Mouse (Mus musculus): ENCODE results near the gene Tomt.

DNA sequence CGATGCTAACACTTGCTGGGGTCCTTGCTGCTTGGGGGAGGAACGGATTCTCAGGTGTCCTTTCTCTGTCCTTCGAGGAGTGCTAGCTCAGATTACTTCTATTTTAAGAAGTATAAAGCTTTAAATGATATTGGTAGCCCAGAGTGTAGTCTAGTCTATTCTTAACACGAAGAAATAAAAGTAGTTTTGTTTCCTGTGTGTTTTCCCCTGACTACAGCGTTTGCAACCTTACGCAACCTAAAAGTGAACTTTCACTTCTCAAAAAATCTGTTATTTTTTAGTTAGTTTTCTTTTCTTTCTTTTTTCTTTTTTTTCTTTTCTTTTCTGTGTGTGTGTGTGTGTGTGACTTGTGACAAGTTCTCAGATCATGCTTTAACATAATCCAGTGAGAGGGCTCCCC, 54.5 kb downstream of the Tomt start:
- TF ChIP-seq CTCF (IDR thresholded peaks at IDR 0.05; ENCODE audit: borderline replicate concordance, insufficient read depth, low read depth, low read length): no peak
- TF ChIP-seq POLR2A (IDR thresholded peaks at IDR 0.05; ENCODE audit: borderline replicate concordance, insufficient read depth, low read length): no peak

All from cerebellum, adult 2 months (tissue).